Mouse (Mus musculus): ENCODE data around the gene Slc38a3.

DNA sequence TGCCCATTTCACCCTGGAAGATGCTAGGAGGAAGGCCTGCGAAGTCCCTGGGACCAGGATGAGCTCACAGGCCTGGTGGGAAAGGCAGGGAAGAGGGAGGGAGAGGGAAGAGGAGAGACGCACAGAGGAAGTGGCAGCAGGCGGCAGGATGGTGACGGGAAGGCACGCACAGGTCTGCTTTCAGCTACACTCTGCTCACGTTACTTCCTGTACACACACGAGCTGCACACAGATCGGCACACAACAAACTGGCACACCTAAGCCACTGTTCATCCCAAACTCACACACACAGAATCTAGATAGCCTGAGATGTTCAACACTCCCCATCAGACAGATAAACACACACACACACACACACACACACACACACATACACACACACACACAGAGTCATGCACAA, 21.1 kb upstream of the Slc38a3 start:
- TF ChIP-seq GATA1 (IDR thresholded peaks at IDR 0.05; ENCODE audit: borderline replicate concordance, low read length) (no peak), FLI1 (IDR thresholded peaks at IDR 0.05; ENCODE audit: low read length) (no peak)

Measured in megakaryocyte, embryonic 14.5 days (primary cell).